Mouse (Mus musculus): Measurements from ENCODE around the gene Ssbp3.

The Ssbp3 gene

DNA sequence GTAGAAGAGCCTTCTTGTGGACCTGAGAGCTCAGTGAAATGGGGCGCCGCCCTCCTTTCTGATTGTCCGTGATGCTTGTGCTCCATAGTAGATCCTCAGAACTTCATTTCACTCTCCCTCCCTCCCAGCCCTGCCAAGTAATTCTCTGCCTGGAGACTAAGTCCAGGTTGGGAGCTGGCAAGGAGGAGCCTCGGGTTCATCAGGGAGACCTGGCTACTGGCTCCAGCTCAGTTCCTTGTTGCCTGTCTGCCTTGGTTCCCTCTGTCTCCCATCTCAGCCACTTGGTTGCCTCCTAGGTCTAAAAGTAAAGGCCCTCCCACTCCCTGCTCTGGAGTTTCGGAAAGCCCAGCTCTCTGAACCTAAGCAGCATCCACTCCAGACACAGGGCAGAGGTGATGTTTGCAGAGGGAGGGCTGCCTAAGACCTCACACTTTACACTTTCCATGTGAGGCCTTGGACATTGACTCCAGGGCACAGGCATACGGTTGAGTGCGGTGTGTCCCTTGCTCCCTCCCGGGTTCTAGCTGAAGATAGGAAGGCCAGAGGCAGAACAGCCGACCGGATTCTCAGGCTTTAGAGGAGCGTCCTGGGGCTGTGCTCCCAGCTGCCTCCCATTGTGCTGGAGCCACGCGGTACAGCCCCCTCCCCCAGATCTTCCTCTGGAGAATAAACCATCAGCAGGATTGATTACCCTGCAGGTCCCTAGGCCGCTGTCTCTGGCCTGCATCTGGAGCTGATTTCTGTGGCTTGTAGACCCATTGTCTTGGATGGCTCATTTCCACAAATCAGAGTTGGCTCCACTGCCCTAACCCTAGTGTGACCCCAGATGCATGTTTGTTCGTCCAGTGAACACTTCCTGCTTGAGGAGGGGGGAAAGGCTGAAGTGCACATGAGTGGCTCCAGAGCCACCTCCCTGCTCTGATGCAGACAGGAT, 75.7 kb downstream of the Ssbp3 start:
- DNase-seq (ENCODE audit: low spot score), result no peak

DNA sequence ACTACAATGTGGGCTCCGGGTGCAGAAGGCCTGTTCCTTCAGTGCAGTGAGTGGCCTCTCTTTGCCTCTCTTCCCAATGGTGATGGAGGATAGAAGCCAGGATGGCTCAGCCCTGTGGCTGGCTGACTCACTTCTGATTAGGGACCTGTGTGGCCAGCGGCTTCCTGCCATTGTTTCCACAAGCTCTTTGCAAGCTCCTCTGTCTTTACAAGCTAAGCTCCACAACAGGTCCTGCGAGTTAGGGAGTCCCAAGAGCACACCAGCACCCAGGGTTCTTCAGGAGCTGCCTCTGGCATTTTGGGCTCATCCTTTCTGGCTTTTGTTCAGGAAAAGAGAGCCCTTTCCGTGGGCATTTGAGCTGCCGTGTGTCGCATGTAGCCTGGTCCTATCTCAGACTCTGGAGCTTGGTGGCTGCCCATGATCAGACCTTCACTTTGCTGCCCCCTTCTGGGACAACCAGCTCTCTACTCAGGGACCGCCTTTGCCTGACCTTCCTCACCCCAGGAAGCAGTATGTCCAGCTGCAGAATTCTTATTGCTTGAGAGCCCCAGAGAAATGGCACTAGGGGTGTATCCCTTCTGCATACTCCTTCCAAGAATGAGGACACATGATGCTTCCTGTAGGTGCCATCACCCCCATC, 77.3 kb downstream of the Ssbp3 start:
- DNase-seq (ENCODE audit: low spot score), result peak; percentile 82

GRCm38 (mm10) chr4:106988886-106989225, 78.4 kb downstream of the Ssbp3 start:
- no peak for DNase-seq (ENCODE audit: low spot score)

DNA sequence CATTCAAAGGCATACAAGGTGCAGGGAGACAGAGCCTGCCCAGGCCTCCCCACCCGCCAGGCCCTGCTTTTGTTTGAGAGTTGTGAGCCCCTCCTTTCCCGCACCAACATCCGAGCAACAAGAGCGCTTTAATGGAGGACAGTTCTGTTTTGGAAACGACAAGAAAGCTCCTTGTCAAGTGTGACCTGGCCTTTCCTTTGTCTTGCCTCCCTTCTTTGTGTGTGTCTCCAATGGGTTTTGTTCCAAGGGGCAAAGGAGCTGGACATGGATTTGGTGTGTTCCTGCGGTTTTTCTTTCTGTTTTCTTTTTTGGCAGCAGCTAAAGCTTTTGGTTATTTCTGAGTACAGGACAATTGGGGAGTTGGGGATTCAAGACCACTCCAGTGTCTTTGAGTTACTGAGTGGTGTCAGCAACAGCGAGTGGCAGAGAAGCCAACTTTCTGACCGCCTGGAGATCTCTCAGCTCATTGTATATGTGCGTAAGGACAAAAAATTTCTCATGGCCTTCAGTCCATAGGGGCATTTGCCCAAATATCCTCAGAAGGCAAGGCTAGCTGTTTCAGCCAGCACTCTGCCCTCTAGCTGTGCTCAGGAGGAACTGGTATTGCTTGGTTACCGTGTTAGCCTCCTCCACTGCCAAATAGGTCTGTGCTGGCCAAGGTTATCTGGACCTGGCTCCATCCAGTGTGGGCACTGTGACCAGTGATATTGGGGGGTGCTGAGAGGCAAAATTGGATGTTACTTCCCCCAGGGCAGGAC, 78.9 kb downstream of the Ssbp3 start:
- DNase-seq (ENCODE audit: low spot score), result no peak

DNA sequence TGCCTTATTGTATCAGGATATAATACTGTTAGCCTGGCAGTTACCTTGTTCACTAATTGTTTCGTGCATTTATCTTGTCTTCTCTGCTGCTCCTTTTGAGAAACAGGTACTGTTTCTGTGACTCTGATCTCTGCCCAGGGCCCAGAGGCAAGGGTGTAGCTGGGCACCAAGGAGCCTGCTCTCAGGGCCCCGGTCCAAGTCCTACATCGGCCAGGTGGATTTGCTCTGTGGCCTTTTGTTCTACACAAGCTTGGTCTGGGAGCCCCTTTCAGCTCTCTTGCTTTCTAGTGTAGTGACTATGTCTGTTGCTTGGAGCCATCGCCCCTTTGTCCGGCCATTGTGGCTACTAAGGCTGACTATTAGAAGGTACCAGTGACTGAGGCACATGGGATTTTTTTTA, 82.6 kb downstream of the Ssbp3 start:
- DNase-seq (ENCODE audit: low spot score), result no peak

GRCm38 (mm10) chr4:106994252-106994651, 83.8 kb downstream of the Ssbp3 start:
- no peak for DNase-seq (ENCODE audit: low spot score)

- no peak for DNase-seq (ENCODE audit: low spot score)
Observed at GRCm38 (mm10) chr4:106995069-106995468, 84.6 kb downstream of the Ssbp3 start.

- no peak for DNase-seq (ENCODE audit: low spot score)
Observed at GRCm38 (mm10) chr4:106995513-106995912, 85.0 kb downstream of the Ssbp3 start.

- no peak for DNase-seq (ENCODE audit: low spot score)
Observed at GRCm38 (mm10) chr4:106996305-106997076, 86.0 kb downstream of the Ssbp3 start.

- DNase-seq (ENCODE audit: low spot score), result no peak
Observed at GRCm38 (mm10) chr4:107001259-107001810, 90.8 kb downstream of the Ssbp3 start.

GRCm38 (mm10) chr4:107001916-107002488, 91.5 kb downstream of the Ssbp3 start:
- no peak for DNase-seq (ENCODE audit: low spot score)

GRCm38 (mm10) chr4:107002517-107003165, 92.1 kb downstream of the Ssbp3 start:
- no peak for DNase-seq (ENCODE audit: low spot score)

- DNase-seq (ENCODE audit: low spot score), result no peak
Observed at GRCm38 (mm10) chr4:107003199-107003598, 92.7 kb downstream of the Ssbp3 start.

DNA sequence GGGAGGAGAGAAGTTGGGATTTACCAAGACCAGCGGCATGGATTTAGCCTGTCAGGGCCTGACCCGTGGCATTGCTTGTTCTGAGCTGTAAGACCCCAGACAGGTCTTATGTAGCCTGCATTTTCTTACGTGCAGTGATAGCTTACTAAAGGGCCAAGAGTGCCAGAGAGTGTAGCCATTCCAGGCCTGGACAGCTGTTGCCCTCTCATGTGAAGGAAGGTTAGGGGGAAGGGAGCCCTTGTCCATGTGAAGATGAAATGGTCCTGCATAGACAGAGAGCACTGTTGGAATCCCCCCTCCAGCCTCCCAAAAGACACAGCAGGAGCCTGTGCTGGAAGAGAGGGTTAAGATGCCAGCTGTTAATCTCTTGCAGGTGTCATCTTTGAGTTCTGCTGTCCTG, 93.3 kb downstream of the Ssbp3 start:
- DNase-seq (ENCODE audit: low spot score), result no peak

DNA sequence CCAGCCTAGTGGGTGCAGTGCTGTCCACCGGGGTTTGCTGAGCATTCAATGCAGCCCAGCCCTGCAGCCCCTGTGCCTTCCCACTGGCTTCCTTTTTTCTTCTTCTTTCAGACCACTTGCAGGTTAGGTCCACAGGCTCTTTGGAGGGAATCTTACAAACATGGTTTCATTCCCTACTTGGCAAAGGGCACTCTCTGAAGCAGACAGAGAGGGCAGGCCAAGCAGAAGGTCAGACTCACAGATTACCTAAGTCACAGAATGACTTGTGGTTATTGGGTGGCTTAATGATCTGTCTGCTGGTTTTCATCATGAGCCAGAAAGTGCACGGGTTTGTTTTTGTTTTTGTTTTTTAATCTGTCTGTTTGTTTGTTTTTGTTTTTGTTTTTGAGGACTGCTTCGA, 93.8 kb downstream of the Ssbp3 start:
- DNase-seq (ENCODE audit: low spot score), result no peak

GRCm38 (mm10) chr4:107005166-107005565, 94.7 kb downstream of the Ssbp3 start:
- DNase-seq (ENCODE audit: low spot score), result no peak

- DNase-seq (ENCODE audit: low spot score), result no peak
Observed at GRCm38 (mm10) chr4:107006229-107006628, 95.7 kb downstream of the Ssbp3 start.

- no peak for DNase-seq (ENCODE audit: low spot score)
Observed at GRCm38 (mm10) chr4:107006807-107007206, 96.3 kb downstream of the Ssbp3 start.

- no peak for DNase-seq (ENCODE audit: low spot score)
Observed at GRCm38 (mm10) chr4:107007359-107007758, 96.9 kb downstream of the Ssbp3 start.

- no peak for DNase-seq (ENCODE audit: low spot score)
Observed at GRCm38 (mm10) chr4:107008161-107008560, 97.7 kb downstream of the Ssbp3 start.

GRCm38 (mm10) chr4:107009548-107009947, 99.0 kb downstream of the Ssbp3 start:
- no peak for DNase-seq (ENCODE audit: low spot score)
